Mouse (Mus musculus): ENCODE measurements around the gene Foxj1.

- TF ChIP-seq POLR2A (IDR thresholded peaks at IDR 0.05; ENCODE audit: insufficient read length, low read depth): no peak
- TF ChIP-seq MAX (IDR thresholded peaks at IDR 0.05; ENCODE audit: low read depth): no peak
- no peak for TF ChIP-seq TCF12 (IDR thresholded peaks at IDR 0.05; ENCODE audit: insufficient read depth, poor library complexity, severe bottlenecking)
- no peak for TF ChIP-seq MYOG (IDR thresholded peaks at IDR 0.05; ENCODE audit: control insufficient read depth in 1 of 3, insufficient read depth in 1 of 3, insufficient read length in 2 of 3, low read depth in 2 of 3)
- no peak for TF ChIP-seq POLR2AphosphoS2 (IDR thresholded peaks at IDR 0.05; ENCODE audit: insufficient read length, low read depth)
- no peak for TF ChIP-seq E2F4 (IDR thresholded peaks at IDR 0.05; ENCODE audit: insufficient read depth)
- no peak for TF ChIP-seq MYOD1 (IDR thresholded peaks at IDR 0.05; ENCODE audit: control insufficient read depth in 1 of 3, insufficient read length in 2 of 3, low read depth in 2 of 3)
- TF ChIP-seq CEBPB (IDR thresholded peaks at IDR 0.05; ENCODE audit: insufficient read depth, poor library complexity, severe bottlenecking): no peak
- TF ChIP-seq TCF3 (IDR thresholded peaks at IDR 0.05; ENCODE audit: insufficient read length, low read depth): no peak
- TF ChIP-seq USF1 (IDR thresholded peaks at IDR 0.05; ENCODE audit: low read depth): no peak
- TF ChIP-seq SRF (IDR thresholded peaks at IDR 0.05; ENCODE audit: control insufficient read depth, insufficient read length, low read depth): no peak
These were observed 24.0 kb downstream of the Foxj1 start for GRCm38 (mm10) chr11:116311169-116311568.
